Mouse (Mus musculus): ENCODE data around the gene Grm8.

- TF ChIP-seq CTCF (IDR thresholded peaks at IDR 0.05) = no peak
- TF ChIP-seq POLR2A (IDR thresholded peaks at IDR 0.05; ENCODE audit: insufficient read depth, low read depth, low read length) = no peak
- no peak for TF ChIP-seq EP300 (IDR thresholded peaks at IDR 0.05; ENCODE audit: insufficient read depth, low read depth, low read length)
These were observed 652 bp downstream of the Grm8 start for GRCm38 (mm10) chr6:28134251-28134801.

All from heart, adult 2 months (tissue).